25 mouse cellular contexts compared by ENCODE assay signal in genomic region chr5:66895440-66896120, GRCm38 (mm10).
DNase-seq lines count a peak whose midpoint lies in the region; ATAC-seq and TF ChIP-seq lines count a peak whose summit lies in the region.
"Had no signal": no experiment of that assay in that cellular context is flagged by ENCODE, and none has a peak within 500 bp of the region (broad histone marks: within the 10 kb centered on the region; RNA-seq: fewer than 3 reads in every experiment).

No protein-coding gene starts in this region.

- DNase-seq in kidney, adult 9 months, result peak; percentile 44
- DNase-seq in kidney, postnatal 10 days, result no peak
- DNase-seq in heart, adult 9 months (ENCODE audit: low spot score in 2 of 2), result peak; percentile 67 to 73
- DNase-seq: adrenal gland, adult 2 months; cerebellum, adult 11-12 months; cerebellum, postnatal 10 days; forebrain, postnatal 0 days; gastrocnemius, postnatal 25 days; left cerebral cortex, postnatal 4 days; lung, embryonic 14.5 days; lung, postnatal 4 days; right cerebral cortex, adult 18-20 months; thymus, adult 18-20 months; thymus, postnatal 4 days had no signal

- H3K9ac ChIP-seq in heart, embryonic 16.5 days (ENCODE audit: low read length), result no peak overlapping the region
- H3K9ac ChIP-seq: forebrain, postnatal 0 days; limb, embryonic 15.5 days; liver, embryonic 14.5 days; lung, embryonic 14.5 days had no signal

- TF ChIP-seq CTCF in cortical plate, adult 2 months (IDR thresholded peaks at IDR 0.05; ENCODE audit: extremely low read depth, insufficient read depth, low read length), result no peak

- no peak for TF ChIP-seq POLR2A in cortical plate, adult 2 months (IDR thresholded peaks at IDR 0.05; ENCODE audit: extremely low read depth, insufficient read depth, low read length)

- no peaks in the 10 kb centered on the region for H3K9me3 ChIP-seq in heart, embryonic 16.5 days (replicated peaks; ENCODE audit: control insufficient read depth, low read length)
- H3K9me3 ChIP-seq: forebrain, embryonic 10.5 days; hindbrain, embryonic 10.5 days; limb, embryonic 15.5 days; midbrain, embryonic 10.5 days had no signal

- 48% methylated on average over 9 of the region's 9 CpGs for WGBS in heart, embryonic 16.5 days

- no peak for ATAC-seq in heart, embryonic 16.5 days (replicated peaks; ENCODE audit: extremely low read depth, insufficient read depth, low FRiP score)
- no peak for ATAC-seq in inflammation-experienced regulatory T-cells, adult 6 months
- no peak for ATAC-seq in megakaryocyte, adult 5-6 weeks (ENCODE audit: poor library complexity, severe bottlenecking)
- ATAC-seq: forebrain, postnatal 0 days; hindbrain, postnatal 0 days; intestine, postnatal 0 days had no signal

- no peaks in the 10 kb centered on the region for H3K36me3 ChIP-seq in heart, embryonic 16.5 days (ENCODE audit: control insufficient read depth, insufficient read depth)
- H3K36me3 ChIP-seq: forebrain, embryonic 10.5 days; hindbrain, embryonic 10.5 days; midbrain, embryonic 10.5 days had no signal

- peak overlapping the region; percentile 67 for H3K27ac ChIP-seq in cortical plate, adult 2 months (ENCODE audit: insufficient read depth, low read length)
- peak overlapping the region; percentile 65; the same call in 1 of the 2 replicates for H3K27ac ChIP-seq in heart, embryonic 16.5 days (ENCODE audit: low read length)
- H3K27ac ChIP-seq: forebrain, embryonic 10.5 days; hindbrain, embryonic 10.5 days; hindbrain, postnatal 0 days; limb, embryonic 15.5 days; liver, embryonic 14.5 days; midbrain, embryonic 10.5 days had no signal

- no peaks in the 10 kb centered on the region for H3K27me3 ChIP-seq in heart, embryonic 16.5 days (ENCODE audit: control insufficient read depth, insufficient read depth, low read length)
- H3K27me3 ChIP-seq: limb, embryonic 15.5 days had no signal

- H3K4me1 ChIP-seq in cortical plate, adult 2 months (ENCODE audit: control insufficient read depth, insufficient read depth, low read length), result peaks cover 10% of the 10 kb centered on the region
- H3K4me1 ChIP-seq in heart, embryonic 16.5 days (ENCODE audit: control insufficient read depth, insufficient read depth, low read length), result peaks cover 3% of the 10 kb centered on the region; the same call in 1 of the 2 replicates
- H3K4me1 ChIP-seq: forebrain, embryonic 10.5 days; hindbrain, embryonic 10.5 days; midbrain, embryonic 10.5 days had no signal

- H3K4me2 ChIP-seq in heart, embryonic 16.5 days (ENCODE audit: low read depth, low read length), result no peak overlapping the region
- H3K4me2 ChIP-seq: limb, embryonic 15.5 days; lung, embryonic 14.5 days had no signal

- no peak overlapping the region for H3K4me3 ChIP-seq in cortical plate, adult 2 months (ENCODE audit: insufficient read depth, low read length)
- no peak overlapping the region for H3K4me3 ChIP-seq in heart, embryonic 16.5 days (ENCODE audit: low read length)
- H3K4me3 ChIP-seq: forebrain, embryonic 10.5 days; hindbrain, embryonic 10.5 days; limb, embryonic 15.5 days; midbrain, embryonic 10.5 days had no signal
